Mouse (Mus musculus): ENCODE measurements around the gene Hat1.

DNA sequence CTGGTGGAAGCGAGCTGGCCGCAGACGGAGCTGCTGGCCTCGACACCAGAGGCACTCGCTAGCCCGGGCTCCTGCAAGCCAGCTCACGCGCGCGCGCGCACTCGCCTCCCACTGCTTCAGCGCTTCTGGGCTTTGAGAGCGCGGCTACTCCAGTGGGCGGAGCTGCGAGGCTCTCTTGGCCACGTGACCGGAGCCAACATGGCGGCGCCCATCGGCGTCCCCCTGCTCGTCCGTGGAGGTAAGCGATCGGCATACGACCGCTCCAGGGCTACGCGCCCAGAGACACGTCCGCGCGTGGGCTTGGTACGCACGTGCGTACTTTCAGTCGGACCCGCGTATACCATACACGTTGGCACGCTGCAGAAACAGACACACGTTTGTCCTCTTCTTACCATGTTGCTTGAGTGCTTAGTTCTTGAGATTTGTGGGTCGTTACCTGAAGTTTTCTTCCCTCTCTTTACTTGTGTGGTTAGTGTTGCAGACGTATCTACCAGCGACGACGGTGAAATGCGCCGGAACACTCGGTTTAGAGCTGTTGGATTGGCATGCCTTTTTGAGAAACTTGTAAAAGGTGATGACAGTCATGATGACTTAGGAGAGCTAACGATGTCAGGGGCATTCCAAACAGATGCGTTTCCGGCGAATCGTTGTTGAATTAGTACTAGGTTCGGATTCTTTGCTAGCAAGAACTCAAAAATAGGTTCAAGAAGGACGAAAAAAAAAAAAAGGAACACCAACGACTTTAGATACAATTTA is 64.6 kb downstream of the Hat1 start, which contains the start of gene Metap1d:
- TF ChIP-seq GATA1 (IDR thresholded peaks at IDR 0.05; ENCODE audit: low read length) (no peak), TAL1 (IDR thresholded peaks at IDR 0.05; ENCODE audit: low read length) (no peak)
